Mouse (Mus musculus) 3T3-L1 (cell line): ENCODE measurements around the gene Clta.
A peak's percentile ranks its signal among the peaks of the same experiment; 100 is the strongest.
"Not testable (repeated sequence)": the region's sequence is repeated elsewhere in the genome, so short reads cannot be mapped to it uniquely, and the experiment has no call there.

Experiments used
- DNase-seq: peaks from one replicate; pipeline ENCODE4 v3.0.0-alpha.2; 2015; ENCODE audit warnings: low read depth, low spot score

Gene Clta

DNA sequence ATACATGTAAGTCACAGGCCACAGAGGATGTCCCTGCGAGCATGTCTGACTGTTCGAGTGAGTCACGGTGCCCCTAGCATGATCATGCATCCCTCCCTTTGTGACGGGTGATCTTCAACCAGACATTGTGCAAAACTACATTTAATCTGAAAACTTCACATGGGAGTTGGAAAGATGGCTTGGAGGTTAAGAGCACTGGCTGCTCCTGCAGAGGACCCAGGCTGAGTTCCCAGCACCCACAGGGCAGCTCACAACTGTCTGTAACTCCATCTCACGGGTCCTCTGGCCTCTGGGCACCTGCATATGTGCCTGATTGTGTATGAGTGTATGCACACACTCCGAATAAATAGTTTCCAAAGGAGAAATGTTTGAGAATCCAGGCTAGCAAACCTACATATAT lies 20.0 kb downstream of the Clta start:
- no peak for DNase-seq

- DNase-seq: no peak
Observed at GRCm38 (mm10) chr4:44025570-44025969, 21.3 kb downstream of the Clta start.

- no peak for DNase-seq
Observed at GRCm38 (mm10) chr4:44028303-44029135, 24.3 kb downstream of the Clta start.

GRCm38 (mm10) chr4:44029661-44030066 lies 25.4 kb downstream of the Clta start:
- no peak for DNase-seq

- no peak for DNase-seq
Observed at GRCm38 (mm10) chr4:44031521-44031920, 27.3 kb downstream of the Clta start.

- DNase-seq: no peak
Observed at GRCm38 (mm10) chr4:44036455-44036854, 32.2 kb downstream of the Clta start.

DNA sequence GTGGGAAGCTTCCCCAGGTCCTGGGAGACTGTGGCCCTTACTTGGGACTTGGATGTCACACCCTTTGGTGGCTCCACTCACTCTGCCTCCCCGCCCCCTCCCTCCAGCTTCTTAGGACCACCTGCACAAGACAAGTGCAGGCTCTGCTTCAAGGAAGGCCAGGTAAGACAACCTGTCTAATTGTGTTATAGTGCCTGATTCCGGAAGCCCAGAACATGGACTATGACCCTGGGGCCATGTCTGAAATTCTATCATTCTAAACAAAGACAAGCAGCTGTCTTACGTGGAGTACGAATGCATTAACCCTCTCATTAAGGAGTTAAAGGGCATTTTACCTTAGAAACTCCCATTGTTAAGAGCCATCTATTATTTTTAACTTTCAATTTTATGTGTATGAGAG lies 36.5 kb downstream of the Clta start:
- no peak for DNase-seq

GRCm38 (mm10) chr4:44042429-44042828 lies 38.2 kb downstream of the Clta start:
- no peak for DNase-seq

- DNase-seq: not testable (repeated sequence)
Observed at GRCm38 (mm10) chr4:44043182-44043581, 38.9 kb downstream of the Clta start.

- DNase-seq: no peak
Observed at GRCm38 (mm10) chr4:44044685-44045356, 40.6 kb downstream of the Clta start.

GRCm38 (mm10) chr4:44046066-44046465 lies 41.8 kb downstream of the Clta start:
- no peak for DNase-seq

DNA sequence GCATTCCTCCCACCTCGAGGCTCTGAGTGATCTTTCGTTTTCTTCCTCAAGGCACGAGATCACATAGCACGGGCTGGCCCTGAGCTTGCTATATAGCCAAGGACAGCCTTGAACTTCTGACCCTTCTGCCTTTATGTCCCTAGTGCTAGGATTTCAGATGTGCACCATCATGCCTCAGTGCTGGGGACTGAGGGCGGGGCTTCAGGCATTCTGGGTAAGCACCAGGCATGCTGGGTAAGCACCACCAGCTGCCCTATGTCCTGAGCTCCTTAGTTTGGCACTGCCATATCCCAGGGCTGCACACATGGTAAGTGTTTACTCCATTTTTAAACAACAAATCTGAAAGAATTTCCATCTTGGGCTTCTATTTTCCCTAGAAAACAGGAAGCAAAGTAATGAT lies 45.6 kb downstream of the Clta start:
- DNase-seq: no peak

DNA sequence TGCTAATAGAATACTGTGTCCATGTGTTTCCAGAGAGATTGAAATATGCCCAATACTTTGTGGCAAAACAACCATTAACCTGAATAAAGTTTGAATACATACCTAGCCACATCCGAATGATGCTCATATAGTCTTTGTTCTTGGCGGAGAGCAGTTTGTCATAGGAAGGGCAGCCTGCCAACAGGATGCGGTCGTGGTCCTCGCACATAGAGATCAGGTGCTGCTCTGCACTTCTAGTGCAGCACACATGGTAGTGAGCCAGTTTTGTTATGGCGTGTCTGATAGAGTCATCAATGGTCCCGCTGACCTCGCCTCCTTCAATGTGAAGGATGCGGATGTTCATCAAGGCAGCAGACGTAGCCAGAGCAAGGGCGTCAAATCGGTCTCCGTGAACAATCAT lies 55.4 kb downstream of the Clta start:
- DNase-seq: no peak

- DNase-seq: no peak
Observed at GRCm38 (mm10) chr4:44062062-44062461, 57.8 kb downstream of the Clta start.

DNA sequence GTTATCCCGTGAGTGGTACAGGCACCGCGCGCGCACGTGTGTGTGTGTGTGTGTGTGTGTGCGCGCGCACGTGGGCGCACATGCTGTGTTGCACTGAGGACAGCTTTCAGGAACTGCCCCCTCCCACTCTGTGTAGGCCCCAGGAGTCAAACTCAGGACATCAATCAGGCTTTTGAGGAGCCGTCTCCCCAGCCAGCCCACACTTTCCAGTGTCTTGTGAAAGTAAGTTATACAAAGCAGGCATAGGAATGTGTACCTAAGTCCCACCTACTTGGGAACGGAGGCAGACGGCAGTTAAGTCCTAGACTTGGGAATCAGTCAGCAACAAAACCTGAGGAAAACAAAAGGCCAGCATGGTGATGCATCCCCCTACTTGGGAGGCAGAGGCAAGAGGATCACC lies 58.6 kb downstream of the Clta start:
- DNase-seq: no peak

- peak; percentile 89 for DNase-seq
Observed at GRCm38 (mm10) chr4:44065355-44066025, 61.2 kb downstream of the Clta start.

- DNase-seq: no peak
Observed at GRCm38 (mm10) chr4:44066891-44067290, 62.6 kb downstream of the Clta start.

DNA sequence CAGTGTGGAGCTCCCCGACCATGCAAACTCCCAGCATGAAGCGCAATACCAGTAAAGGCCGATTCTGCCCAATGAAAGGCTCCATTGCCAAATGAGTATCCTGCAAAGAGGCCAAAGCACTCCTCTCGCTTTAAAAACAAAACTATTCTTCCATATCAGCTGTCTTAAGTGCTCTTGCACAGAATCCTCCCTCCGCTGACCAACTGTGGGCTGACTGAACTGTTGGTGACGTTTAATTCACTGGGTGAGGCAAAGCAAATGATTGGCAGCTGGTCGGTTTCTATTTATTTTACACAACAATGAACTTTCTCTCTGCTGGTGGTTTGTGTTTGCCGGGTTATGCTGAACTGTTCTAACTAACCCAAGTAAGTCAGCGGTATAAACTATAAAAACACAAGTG lies 64.5 kb downstream of the Clta start:
- DNase-seq: no peak

DNA sequence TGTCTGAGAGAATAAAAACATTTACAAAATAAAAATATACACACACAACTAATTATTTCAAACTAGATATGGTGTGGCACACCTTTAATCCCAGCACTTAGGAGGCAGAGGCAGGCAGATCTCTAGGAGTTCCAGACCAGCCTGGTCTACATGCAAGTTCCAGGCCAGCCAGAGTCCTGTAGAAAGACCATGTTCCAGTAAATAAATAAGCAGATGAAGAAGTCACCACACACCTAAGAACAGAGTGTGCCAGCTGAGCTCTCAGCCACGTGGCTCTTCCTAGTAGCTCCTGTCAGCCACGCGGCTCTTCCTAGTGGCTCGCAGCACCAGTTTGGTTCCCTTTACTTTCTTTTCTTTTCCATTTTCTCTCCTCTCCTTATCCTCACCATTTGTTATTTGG lies 65.2 kb downstream of the Clta start:
- no peak for DNase-seq

DNA sequence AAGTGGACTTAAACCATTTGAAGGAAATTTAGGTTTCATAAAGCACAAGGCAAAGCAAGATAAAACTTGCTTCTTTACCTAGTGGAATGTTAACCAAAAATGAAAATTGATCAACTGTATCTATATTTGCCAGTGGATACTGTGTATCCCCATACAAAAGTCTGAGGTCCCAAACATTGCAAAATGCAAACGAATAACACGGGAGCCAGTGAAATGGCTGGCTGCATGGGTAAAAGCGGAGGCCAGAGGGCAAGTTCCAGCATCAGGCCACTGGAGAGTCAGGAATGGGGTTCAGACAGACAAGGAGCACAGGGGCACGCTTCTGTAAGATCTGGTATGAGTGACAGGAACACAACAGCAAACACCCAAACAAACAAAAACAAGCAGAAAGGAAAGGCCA lies 66.4 kb downstream of the Clta start:
- no peak for DNase-seq

- DNase-seq: peak; percentile 39
Observed at GRCm38 (mm10) chr4:44071741-44072145, 67.5 kb downstream of the Clta start.

DNA sequence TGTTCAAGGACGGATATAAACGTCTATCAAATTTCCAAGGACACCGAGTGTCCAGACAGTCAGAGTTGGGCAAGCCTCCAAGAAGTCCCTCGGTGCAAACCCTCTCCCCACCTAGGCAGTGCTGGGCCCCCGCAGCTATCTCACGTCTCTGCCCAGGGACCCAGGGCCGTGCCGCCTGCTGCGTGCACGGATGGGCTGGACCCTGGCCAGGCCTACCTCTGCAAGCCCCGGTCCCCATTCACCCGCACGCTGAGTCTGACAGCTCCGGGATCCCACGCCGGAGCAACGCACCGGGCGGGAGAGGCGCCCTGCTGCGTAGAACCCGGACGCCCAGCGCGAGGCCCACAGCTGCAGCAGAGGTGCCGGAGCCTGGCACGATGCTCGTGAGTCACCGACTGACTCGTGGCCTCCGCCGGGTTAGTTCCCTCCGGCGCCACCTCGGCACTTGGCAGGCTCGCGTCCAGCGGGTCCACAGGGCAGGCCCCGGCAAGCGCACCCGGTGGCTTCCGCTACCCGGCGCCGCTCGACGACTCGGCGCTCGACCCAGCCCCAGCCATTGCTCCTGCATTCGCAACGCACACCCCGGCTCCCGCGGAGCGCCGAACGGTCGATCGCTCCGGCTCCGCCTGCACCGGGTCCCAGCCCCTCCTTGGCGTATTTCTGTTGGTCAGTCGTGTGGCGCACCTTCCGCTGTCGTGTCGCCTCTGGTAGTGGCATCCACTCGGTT lies 68.1 kb downstream of the Clta start:
- peak; percentile 82 for DNase-seq
